Mouse (Mus musculus) embryonic fibroblast, embryonic 13.5 days (primary cell): ENCODE measurements around the gene Osgep. TPM values are rescaled to one million over a fixed set of nuclear protein-coding genes. Genes with fewer than 3 reads are reported as not detected.
"Not testable (repeated sequence)": the region's sequence is repeated elsewhere in the genome, so short reads cannot be mapped to it uniquely, and the experiment has no call there.

Source experiments
- H3K27ac ChIP-seq: 2 replicates; pipeline ENCODE4 v1.5.1; 2012; ENCODE audit warnings: low read length, control low read depth, inconsistent platforms; ENCODE audit not compliant: insufficient read depth
- H3K4me1 ChIP-seq: 2 replicates; pipeline ENCODE4 v1.6.1; 2011; ENCODE audit warnings: low read length; ENCODE audit not compliant: control insufficient read depth, insufficient read depth
- H3K4me3 ChIP-seq: 2 replicates; pipeline ENCODE4 v1.5.1; 2011; ENCODE audit warnings: mild to moderate bottlenecking, control low read depth, low read length; ENCODE audit not compliant: insufficient read depth
- CTCF ChIP-seq: IDR thresholded peaks from 2 replicates; pipeline ENCODE4 v1.5.1; 2011; ENCODE audit warnings: mild to moderate bottlenecking, control low read depth, low read length, moderate library complexity, borderline replicate concordance; ENCODE audit not compliant: insufficient read depth
- POLR2A ChIP-seq: IDR thresholded peaks from 2 replicates; pipeline ENCODE4 v1.6.1; 2011; ENCODE audit warnings: low read depth, mild to moderate bottlenecking, control low read depth, low read length, moderate library complexity
- polyA plus RNA-seq: library from polyadenylated mRNA; stranded (reverse); fragments of >200 nt; gene quantifications from 2 replicates; pipeline ENCODE4 v1.2.4, GENCODE M21; 2011; ENCODE audit warnings: low read depth; ENCODE audit not compliant: missing spikeins, insufficient read length

The Osgep gene
- polyA plus RNA-seq, 1 experiment: 38.8 TPM

DNA sequence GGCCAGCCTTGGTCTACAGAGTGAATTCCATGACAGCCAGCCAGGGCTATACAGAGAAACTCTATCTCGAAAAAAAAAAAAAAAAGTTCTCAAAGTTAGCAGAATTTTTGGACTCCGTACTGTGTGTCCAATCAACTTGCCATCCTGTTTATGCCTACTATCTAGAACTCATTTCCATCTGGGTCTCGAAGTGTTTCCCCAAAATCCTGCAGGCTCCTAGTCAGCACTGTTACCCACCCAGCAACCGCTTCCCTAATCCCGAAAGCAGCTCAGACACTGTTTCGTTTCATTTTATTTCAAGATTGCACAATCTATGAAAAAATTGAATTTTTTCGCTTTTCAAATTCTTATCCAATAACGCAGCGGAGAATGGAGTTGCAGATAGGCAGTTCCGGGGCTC, 30.8 kb upstream of the Osgep start:
- Histone ChIP-seq H3K4me3 (no peak overlapping the region), H3K27ac (no peak overlapping the region), H3K4me1 (no peaks in the 10 kb centered on the region)
- TF ChIP-seq CTCF (no peak), POLR2A (no peak)

GRCm38 (mm10) chr14:50945526-50945925, 20.8 kb upstream of the Osgep start:
- H3K4me1 ChIP-seq, H3K27ac ChIP-seq: not testable (repeated sequence)
- peak overlapping the region; percentile 80 for H3K4me3 ChIP-seq

DNA sequence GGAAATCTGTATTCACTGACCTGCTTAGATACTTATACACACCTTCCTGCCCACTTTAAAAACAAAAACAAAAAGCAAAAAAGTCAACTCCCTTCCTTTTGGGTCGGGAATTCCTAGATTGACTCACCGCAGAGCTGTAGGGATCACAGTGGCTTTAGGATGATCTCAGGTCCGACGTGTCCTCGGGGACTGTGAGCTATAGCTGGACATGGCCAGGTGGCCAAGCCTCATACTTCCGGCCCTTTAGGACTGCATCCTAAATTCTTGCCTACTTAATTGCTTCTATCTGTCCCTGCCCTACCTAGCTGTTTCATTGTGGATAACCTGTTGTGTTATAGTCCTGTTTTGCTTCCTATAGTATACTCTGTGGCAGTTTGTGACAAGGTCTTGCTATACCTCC, 20.4 kb upstream of the Osgep start:
- not testable (repeated sequence) for H3K4me1 ChIP-seq
- H3K27ac ChIP-seq: peak overlapping the region; percentile 88
- peak overlapping the region; percentile 80 for H3K4me3 ChIP-seq

DNA sequence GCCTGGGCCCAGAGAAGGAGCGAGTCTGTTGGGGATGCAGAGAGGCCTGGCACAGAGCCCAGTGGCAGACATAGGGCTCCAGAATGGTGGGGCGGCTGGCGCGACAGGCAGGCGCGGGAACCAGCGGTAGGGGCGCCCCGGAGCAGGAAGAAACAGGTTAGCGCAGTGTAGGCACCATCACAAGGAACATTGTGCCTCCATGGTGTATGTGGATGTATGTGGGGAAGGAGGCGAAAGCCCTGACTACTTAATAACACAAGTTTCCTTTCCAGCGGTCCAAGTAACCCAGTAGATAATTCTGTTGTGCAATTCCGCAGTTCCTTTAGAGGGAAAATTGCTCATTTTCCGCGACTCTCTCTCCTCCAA, 20.0 kb upstream of the Osgep start:
- Histone ChIP-seq H3K27ac (peak overlapping the region; percentile 88), H3K4me3 (peak overlapping the region; percentile 80)
- not testable (repeated sequence) for H3K4me1 ChIP-seq

- Histone ChIP-seq H3K4me3 (peak within 1 kb of the TSS; percentile 80), H3K27ac (peak within 1 kb of the TSS; percentile 88), H3K4me1 (no peaks in the 10 kb centered on the region; the same call in 1 of the 2 replicates)
- TF ChIP-seq POLR2A: peak; percentile 99
- peak; percentile 22; the same call in 1 of the 2 replicates for TF ChIP-seq CTCF
Observed at GRCm38 (mm10) chr14:50943932-50944667, 19.4 kb upstream of the Osgep start, which contains the start of gene Gm49342. Gm49342 (plus strand) TSS chr14:50944517.

DNA sequence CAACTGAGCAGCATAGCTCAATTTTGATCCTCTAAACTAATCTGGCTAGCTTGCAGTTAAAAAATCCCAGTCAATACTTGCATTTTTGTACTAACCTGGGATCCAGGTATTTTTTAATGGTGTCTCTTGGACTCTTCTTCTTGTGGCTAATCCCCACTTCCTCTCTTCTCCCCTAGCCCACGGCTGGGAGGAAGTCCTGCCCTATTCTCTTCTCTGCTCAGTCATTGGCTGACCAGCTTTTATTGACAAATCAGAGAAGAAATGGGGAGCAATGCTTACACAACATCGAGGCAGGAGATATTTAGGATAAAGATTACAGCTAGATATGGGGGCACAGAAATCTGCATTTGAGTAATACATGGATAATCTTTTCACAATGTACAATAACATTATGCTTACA, 14.2 kb upstream of the Osgep start:
- Histone ChIP-seq H3K27ac (no peak overlapping the region), H3K4me3 (no peak overlapping the region), H3K4me1 (no peaks in the 10 kb centered on the region)
- TF ChIP-seq POLR2A (no peak), CTCF (no peak)

- Histone ChIP-seq H3K4me3 (no peak overlapping the region), H3K4me1 (no peaks in the 10 kb centered on the region; the same call in 1 of the 2 replicates), H3K27ac (no peak overlapping the region)
- no peak for TF ChIP-seq POLR2A
- TF ChIP-seq CTCF: no peak
Observed at GRCm38 (mm10) chr14:50938119-50938908, 13.6 kb upstream of the Osgep start.

GRCm38 (mm10) chr14:50936649-50937048, 12.0 kb upstream of the Osgep start:
- TF ChIP-seq POLR2A: no peak
- no peak for TF ChIP-seq CTCF
- Histone ChIP-seq H3K4me3 (no peak overlapping the region), H3K27ac (no peak overlapping the region), H3K4me1 (peaks cover 1% of the 10 kb centered on the region)

- peak overlapping the region; percentile 85 for H3K27ac ChIP-seq
- TF ChIP-seq POLR2A: peak; percentile 10; the same call in 1 of the 2 replicates
- no peak for TF ChIP-seq CTCF
- peak overlapping the region; percentile 41 for H3K4me3 ChIP-seq
- H3K4me1 ChIP-seq: peaks cover 7% of the 10 kb centered on the region
Observed at GRCm38 (mm10) chr14:50931493-50932020, 6.9 kb upstream of the Osgep start.

- Histone ChIP-seq H3K4me3 (peak within 1 kb of the TSS; percentile 96), H3K27ac (peak within 1 kb of the TSS; percentile 85), H3K4me1 (peaks cover 7% of the 10 kb centered on the region)
- peak; percentile 77 for TF ChIP-seq POLR2A
- TF ChIP-seq CTCF: no peak
Observed at GRCm38 (mm10) chr14:50930754-50931492, 6.2 kb upstream of the Osgep start, which contains the start of the genes Pip4p1 and Pnp. Pip4p1 (minus strand) TSS chr14:50930856. Pnp (plus strand) TSS chr14:50931082.
